Mouse (Mus musculus) kidney, adult 18-20 months (tissue): Measurements from ENCODE around the gene 0610010F05Rik.

ENCODE experiments used
- DNase-seq: peaks from one replicate; pipeline ENCODE4 v3.0.0; 2021

0610010F05Rik gene

DNA sequence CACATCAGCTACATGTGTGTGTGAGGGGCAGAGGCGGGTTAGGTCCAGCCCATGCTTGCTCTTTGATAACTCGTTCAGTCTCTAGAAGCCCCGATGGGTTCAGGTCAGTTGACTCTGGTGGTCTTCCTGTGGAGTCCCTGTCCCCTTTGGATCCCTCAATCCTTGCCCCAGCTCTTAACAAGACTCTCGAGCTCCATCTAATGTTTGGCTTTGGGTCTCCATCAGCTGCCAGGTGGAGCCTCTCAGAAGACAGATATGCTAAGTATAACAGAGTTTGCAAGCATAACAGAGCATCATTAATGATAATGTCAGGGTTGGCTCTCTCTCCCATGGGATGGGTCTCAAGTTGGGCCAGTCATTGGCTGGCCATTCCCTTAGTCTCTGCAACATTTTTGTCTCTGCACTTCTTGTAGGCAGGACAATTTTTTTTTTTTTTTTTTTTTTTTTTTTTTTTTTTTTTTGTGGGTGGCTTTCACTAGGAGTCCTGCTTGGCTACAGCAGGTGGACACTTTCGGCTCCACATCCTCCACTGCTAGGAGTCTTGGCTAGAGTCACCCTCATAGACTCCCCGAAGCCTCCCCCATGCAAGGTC, 76.3 kb downstream of the 0610010F05Rik start:
- DNase-seq = peak; percentile 3

DNA sequence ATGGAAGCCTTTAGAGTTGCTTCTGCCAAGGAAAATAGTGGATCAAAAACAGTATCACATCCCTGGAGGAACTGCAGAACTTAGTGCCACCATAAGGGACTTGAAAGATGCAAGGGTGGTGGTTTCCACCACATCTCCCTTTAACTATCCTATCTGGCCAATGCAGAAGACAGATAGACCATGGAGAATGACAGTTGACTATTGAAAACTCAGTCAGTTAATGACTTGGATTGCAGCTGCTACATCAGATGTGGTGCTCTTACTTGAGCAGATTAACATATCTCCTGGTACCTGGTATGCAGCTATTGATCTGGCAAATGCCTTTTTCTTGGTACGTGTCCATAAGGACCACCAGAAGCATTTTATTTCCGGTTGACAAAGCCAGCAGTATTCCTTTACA, 96.0 kb downstream of the 0610010F05Rik start:
- no peak for DNase-seq

DNA sequence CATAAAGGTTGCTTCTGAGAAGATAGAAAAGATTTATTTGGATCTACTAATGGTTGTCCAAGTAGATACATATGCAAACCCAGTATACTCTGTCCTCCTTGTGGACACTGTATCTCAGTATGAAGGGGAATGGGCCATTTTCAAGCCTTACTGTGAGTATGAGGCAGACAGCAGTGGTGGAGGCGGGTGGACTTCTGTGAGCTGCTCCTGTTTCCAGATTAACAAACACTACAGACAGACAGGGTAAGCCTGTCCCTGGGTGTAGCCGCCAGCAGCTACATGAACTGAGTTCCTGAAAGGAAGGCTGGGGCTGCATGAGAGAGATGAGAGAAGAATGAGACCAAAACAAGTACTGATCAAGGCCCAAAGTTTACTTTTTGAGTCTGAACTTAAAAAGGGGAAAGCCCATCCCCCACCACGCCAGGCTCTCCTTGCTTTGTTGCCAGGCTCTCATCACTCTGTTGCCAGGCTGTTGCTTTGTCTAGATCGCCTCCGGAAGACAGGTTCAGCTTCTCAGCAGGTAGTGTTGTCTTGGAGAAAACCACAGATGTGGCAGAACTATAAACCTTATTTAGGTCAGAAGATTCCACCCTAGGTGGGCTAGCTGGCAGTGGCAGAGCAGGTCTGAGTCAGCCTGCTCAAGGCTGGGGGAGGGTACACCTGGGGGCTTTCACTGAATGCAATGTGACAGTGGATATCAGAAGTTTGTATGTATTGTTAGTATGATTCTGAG, 112.8 kb downstream of the 0610010F05Rik start, which contains the start of gene 1700093K21Rik:
Gene 1700093K21Rik (minus strand): TSS at position 683 of the 733 bp plus-strand sequence.
- no peak for DNase-seq

DNA sequence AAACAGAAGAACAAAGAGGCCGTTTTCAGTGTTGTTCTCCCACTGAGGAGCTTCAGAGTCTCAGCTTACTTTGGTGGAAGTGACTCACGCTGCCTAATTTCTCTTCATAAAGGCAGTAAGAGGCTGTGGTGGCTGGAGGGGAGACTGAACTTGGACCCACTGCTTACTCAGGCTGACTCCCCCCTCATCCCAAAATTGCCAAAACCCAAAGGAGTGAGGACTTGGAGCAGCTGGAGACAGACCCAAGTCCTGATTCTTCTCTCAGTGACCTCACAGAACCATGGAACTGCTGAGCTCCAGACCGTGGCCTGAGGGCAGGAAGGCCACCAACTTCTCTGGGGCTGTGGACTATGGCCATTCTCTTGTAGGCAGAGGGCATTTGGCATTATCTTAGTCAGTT, 114.5 kb downstream of the 0610010F05Rik start:
- DNase-seq = no peak

DNA sequence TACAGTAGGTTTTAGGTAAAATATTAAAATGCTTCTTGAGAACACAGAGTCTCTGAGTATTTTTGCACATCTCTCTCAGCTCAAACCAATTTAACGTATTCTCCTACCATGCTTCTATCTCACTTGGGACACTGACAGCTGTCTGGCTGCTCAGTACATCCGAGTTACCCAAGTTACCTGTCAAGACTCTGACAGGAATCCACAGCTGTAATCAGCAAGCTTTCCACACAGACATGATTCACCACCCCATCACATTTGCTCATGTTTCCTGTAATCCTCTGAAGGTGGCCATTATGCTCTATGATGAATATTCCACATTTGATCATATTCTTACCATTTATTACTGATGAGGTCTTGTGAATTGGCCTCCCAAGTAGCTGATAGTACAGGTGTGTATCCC, 118.1 kb downstream of the 0610010F05Rik start:
- DNase-seq = no peak
